Mouse (Mus musculus): ENCODE results near the gene Slc25a14.

Slc25a14 gene

GRCm38 (mm10) chrX:48623379-48624053, at the start of gene Slc25a14:
TSS of gene Slc25a14 (plus strand) at chrX:48623413.
- DNase-seq (ENCODE audit: low read depth, low spot score) = peak; percentile 85

- DNase-seq (ENCODE audit: low read depth, low spot score) = no peak
These were observed 39.9 kb upstream of the Slc25a14 start for GRCm38 (mm10) chrX:48583332-48583731.

DNA sequence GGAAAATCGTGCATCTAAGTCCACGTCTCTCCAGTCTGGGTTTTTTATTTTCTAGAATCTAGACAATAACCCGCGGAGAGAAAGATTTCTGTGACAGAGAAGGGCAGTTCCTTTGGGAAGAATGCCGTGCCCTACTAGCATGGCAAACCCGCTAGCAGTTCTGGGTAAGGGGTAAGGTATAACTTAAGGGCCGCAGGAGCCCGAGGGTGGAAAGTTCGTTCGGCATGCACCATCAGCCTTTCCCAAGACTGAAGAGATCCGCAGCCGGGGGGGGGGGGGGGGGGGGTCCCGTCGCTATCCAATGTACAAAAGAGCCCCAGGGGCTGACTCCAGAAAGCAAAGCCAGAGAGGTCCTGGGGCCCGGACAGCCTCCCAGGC, 29.5 kb upstream of the Slc25a14 start:
- DNase-seq (ENCODE audit: low read depth, low spot score) = no peak

DNA sequence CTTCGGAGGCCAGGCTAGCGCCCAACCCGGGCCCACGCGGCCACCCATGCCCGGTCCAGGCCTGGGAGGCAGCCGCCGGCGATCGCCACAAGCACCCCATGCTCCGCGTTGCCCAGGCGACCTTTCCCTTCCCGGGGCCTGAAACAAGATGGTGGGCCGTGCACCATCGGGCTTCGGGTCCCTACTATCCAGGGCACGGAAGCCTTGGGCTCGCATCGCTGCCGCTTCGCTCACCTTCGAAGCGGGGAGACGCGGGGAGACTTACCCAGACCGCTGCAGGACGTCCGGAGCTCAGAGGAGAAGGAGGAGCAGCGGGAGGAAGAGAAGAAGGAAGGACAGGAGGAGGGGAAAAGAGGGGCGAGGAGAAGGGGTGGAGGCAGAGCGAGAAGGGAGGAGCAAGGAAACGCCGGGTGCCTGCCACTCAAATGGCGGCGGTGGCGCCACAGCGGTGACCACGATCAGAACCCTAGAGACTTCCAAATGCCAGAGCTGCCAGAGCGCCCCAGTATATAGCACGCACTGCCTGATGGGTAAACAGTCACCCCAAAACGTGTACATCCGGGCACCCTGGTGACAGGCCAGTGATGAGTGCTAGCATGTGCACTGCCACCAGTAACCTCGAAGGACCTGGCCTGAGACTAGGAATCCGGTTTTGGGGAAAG, 29.0 kb upstream of the Slc25a14 start, which contains the start of gene Zfp280c:
TSS of gene Zfp280c (minus strand) at position 406 of the 662 bp plus-strand sequence.
- peak; percentile 83 for DNase-seq (ENCODE audit: low read depth, low spot score)

DNA sequence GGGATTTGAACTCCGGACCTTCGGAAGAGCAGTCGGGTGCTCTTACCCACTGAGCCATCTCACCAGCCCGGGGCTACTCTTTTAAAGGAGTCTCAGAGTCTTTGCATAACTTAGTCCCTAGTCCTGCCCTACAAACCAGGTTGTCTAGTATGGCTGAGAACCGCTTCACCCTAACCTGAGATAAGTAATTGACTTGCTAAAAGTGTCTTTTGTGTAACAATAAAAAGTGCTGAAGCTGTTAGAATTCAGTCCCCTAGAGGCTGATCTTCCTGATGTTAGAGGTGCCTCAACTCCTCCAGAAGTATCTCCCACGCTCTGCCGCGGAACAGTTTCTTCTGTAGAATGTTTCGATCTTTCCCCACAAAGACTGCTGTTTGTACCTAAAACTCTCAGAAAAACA, 27.2 kb upstream of the Slc25a14 start:
- DNase-seq (ENCODE audit: low read depth, low spot score) = no peak

DNA sequence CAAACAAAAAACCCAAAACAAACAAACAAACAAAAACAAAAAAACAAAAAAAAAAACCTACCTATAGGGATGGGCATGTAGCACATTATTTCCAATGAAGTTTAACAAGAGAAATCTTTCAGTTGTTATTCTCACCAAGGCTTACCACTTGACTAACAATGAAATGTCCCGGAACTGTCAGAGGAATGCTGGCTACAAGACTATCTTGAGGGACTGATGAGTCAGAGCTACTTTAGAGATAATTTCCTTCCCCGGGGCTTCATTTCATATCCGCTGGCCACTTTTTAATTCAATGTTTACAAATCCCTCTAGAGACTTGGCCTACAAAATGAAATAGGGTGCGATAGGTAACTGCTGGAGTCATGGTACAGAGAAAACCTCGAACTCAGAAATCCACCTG, 26.3 kb upstream of the Slc25a14 start:
- no peak for DNase-seq (ENCODE audit: low read depth, low spot score)

DNA sequence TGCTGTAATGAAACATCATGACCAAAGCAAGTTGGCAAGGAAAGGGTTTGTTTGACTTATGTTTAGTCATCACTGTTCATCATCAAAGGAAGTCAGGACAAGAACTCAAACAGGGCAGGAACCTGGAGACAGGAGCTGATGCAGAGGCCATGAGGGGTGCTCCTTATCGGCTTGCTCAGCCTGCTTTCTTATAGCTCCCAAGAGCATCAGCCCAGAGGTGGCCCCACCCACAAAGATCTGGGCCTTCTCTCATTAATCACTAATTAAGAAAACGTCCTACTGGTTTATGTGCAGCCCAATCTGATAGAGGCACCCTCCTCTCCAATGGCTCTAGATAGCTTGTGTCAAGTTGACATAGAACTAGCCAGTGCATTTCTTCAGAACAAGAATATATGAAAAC, 18.3 kb upstream of the Slc25a14 start:
- no peak for DNase-seq (ENCODE audit: low read depth, low spot score)

DNA sequence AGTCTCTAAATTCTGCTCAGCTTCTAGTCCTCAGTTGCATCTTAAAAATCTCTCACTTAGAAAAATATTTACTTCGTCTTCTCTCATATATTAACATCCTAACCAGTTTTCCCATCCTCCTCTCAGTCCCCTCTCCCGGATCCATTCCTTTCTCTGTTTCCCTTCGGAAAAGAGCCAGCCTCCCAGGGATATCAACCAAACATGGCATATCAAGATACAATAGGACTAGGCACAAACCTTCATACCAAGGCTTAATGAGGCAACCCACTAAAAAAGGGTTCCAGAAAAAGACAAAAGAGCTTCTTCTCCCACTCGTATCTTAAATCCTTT, 199 bp upstream of the Slc25a14 start:
- no peak for DNase-seq (ENCODE audit: low read depth, low spot score)

DNA sequence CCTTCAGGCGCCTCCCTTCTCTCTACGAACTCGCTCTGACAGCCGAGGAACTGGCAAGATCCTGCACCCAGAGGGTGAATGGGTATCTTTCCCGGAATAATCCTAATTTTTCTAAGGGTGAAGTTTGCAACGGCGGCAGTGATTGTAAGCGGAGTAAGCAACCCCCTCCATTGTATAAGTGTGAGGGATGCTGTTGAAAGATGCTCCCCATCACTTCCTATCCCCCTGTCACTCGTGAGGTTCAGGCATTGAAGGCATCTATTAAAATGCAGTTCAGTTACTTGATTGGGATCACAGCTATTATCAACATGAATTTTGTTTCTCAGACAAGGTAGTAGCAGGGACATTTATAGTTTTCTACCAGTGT, 824 bp downstream of the Slc25a14 start:
- DNase-seq (ENCODE audit: low read depth, low spot score) = no peak

GRCm38 (mm10) chrX:48637032-48637431, 13.8 kb downstream of the Slc25a14 start:
- peak; percentile 9 for DNase-seq (ENCODE audit: low read depth, low spot score)

DNA sequence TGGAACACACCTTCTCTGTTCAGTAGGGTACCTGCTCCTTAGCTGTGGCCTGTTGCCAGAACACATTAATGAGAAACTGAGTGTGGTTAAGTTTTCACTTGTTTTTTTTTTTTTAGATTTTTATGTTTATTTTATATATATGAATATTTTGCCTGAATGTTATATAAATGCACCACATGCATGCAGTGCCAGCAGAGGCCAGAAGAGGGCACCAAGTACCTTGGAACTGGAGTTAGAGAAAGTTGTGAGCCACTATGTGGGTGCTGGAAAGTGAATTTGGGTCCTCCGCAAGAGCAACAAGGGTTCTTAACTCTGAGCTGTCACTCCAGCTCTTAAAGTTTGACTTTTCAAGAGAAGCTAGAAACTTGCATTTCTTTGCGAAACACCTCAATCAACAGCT, 20.9 kb downstream of the Slc25a14 start:
- DNase-seq (ENCODE audit: low read depth, low spot score) = peak; percentile 11

DNA sequence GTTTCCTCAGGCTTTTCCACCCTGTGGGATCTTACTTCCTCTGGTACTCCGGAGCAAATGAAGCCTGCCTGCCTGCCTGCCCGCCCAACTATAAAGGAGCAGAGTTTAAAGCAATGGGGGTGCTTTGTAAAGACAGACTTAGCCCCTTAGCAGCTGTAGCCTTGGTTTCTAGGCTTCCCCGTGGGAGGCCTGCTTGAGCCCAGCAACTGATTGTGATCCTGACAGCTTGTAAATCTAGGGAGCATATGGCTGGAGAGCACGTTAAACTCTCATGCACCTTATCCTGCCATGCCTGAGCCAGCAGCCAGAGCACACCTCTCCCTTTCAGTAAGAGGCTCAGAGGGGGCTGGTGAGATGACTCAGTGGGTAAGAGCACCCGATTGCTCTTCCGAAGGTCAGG, 43.6 kb downstream of the Slc25a14 start:
- no peak for DNase-seq (ENCODE audit: low read depth, low spot score)

DNA sequence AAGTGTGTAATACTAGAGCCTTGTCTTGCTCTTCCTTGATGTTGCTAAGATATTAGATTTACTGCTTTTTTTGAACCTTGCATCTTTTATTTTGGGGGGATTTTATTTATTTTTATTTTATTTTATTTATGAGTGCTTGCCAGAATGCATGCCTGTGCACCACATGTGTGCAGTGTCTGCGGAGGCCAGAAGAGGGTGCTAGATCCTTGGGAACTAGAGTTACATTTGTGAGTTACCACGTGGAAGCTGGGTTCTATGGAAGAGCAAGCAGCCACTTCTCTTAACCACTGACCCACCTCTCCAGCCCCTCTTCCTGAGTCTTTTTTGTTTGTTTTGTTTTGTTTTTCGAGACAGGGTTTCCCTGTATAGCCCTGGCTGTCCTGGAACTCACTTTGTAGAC, 46.4 kb downstream of the Slc25a14 start:
- no peak for DNase-seq (ENCODE audit: low read depth, low spot score)

- no peak for DNase-seq (ENCODE audit: low read depth, low spot score)
These were observed 48.5 kb downstream of the Slc25a14 start for GRCm38 (mm10) chrX:48671714-48672113.

DNA sequence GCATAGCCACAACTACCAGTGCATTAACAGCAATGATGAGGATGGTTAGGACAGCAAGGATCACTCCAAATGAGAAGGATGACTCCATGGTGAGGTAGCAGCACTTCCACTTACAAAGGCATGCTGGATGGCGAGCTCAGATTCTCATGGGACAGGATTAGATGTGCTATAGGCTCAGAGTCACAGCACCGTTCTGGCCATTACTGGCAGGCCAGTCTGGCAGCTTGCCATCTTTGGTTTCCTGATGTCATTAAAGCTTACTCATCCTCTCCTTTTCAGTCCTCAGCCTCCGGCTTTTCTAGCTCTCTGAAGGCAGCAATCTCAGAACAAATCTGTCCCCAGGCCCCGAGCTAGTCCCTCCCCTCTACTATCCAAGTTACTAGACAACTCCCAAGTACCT, 51.0 kb downstream of the Slc25a14 start, which contains the start of gene Gpr119:
TSS of gene Gpr119 (minus strand) at position 308 of the 400 bp plus-strand sequence.
- no peak for DNase-seq (ENCODE audit: low read depth, low spot score)

- DNase-seq (ENCODE audit: low read depth, low spot score) = peak; percentile 44
These were observed 60.2 kb downstream of the Slc25a14 start for GRCm38 (mm10) chrX:48683451-48683850.

DNA sequence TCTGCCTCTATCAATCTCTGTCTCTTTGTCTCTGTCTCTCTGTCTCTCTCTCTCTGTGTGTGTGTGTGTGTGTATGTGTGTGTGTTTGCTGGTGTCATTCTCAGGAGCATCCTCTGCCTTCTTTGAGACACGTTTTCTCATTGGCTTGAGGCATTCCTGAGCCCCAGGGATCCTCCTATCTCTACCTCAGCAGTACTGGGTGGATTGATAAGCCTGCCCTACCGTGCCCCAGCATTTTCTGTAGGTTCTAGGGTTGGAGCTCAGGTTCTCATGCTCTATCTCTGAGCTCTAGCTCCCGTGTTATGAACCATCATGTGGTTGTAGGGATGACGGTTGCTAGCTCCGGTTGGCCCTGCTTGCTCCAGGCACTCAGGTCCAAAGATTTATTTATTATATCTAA, 60.6 kb downstream of the Slc25a14 start:
- no peak for DNase-seq (ENCODE audit: low read depth, low spot score)

DNA sequence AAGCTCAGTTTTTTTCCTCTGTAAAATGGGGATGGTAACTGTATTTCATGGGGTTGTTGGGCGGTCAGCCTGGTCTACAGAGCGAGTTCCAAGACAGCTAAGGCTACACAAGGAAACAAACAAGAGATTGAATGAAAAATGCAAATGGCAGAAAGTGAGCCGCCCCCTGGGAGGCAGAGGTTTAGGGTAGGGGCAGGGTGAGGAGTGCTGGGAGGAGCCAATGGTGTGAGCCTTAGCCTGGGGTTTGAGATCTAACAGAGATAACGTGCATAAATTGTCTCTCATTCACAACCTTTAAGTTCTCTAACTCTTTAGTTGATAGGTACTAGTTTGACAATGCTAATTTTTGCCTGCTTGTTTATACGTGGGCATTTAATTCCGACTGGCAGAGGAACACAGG, 71.2 kb downstream of the Slc25a14 start:
- no peak for DNase-seq (ENCODE audit: low read depth, low spot score)

DNA sequence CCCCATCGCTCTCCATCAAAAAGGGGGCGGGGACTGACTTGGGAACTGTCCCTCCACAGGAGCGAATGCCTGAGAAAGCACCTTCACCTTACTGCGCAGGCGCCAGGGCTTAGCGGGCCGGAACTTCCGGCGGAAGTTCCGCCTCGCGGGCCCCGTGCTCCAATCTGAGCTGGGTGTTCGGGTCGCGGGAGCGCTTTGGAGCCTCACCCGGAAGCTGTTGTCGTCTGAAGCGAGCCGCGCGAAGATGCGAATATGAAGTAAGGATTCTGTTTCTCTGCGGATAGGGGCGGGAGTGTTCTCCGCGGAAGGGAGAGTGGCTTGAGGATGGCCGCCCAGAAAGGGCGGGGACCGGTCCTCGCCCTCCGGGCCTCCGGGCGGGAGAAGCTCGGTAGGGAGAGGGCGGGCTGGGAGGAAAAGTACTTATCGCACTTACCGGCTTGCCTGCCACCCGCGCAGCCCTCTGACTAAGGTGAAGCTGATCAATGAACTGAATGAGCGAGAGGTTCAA, 71.7 kb downstream of the Slc25a14 start, which contains the start of gene Rbmx2:
TSS of gene Rbmx2 (plus strand) at position 141 of the 508 bp plus-strand sequence.
- DNase-seq (ENCODE audit: low read depth, low spot score) = peak; percentile 94

DNA sequence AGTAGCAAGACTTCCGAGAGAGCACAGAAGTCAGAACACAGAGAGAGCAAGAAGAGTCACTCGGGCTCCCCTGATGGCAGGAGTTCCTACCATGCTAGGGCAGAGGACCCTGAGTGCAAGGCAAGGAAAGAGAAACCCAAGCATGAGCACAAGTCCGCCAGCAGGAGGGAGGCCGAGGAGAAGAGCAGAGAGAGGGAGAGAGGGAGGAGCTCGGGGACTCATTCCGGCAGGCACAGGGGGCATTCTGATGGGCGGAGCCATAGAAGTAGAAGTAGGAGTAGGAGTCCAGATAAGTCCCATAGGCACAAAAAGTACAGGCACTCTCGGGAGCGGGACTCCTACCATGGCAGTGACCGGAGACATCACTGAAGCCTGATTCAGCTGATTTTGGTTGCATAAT, 86.5 kb downstream of the Slc25a14 start:
- DNase-seq (ENCODE audit: low read depth, low spot score) = no peak

Measured in CD4-positive helper T cell, adult 2 months (primary cell).